9 mouse cellular contexts compared by ENCODE assay signal in genomic region chr4:129549306-129549705, GRCm38 (mm10). TPM values are rescaled to one million over a fixed set of nuclear protein-coding genes. Genes with fewer than 3 reads are reported as not detected.
A peak's percentile ranks its signal among the peaks of the same experiment; 100 is the strongest.
DNase-seq lines count a peak whose midpoint lies in the region; TF ChIP-seq lines count a peak whose summit lies in the region.
"Had no signal": no experiment of that assay in that cellular context is flagged by ENCODE, and none has a peak within 500 bp of the region (broad histone marks: within the 10 kb centered on the region; RNA-seq: fewer than 3 reads in every experiment).

No protein-coding gene starts in this region.

- DNase-seq in gastrocnemius, adult 2 months: no peak
- DNase-seq in gastrocnemius, postnatal 14 days: no peak
- peak; percentile 64 for DNase-seq in 416B (ENCODE audit: low read depth)
- peak; percentile 30 to 43 for DNase-seq in adrenal gland, postnatal 36 days
- DNase-seq in lung, postnatal 36 days: peak; percentile 71
- no peak for DNase-seq in ovary, postnatal 36 days (ENCODE audit: low spot score)
- DNase-seq in cerebellum, adult 9-11 months: no peak
- DNase-seq in layer of hippocampus, adult 8-10 months (ENCODE audit: low spot score in 2 of 2): no peak

- TF ChIP-seq CTCF in gastrocnemius, adult 2 months (IDR thresholded peaks at IDR 0.05): peak; percentile 58

- H3K4me3 ChIP-seq in gastrocnemius, adult 2 months: no peak overlapping the region
- H3K4me3 ChIP-seq: limb, embryonic 15.5 days had no signal

- no peak overlapping the region for H3K27ac ChIP-seq in gastrocnemius, adult 2 months
- H3K27ac ChIP-seq: limb, embryonic 15.5 days had no signal

- intact Hi-C loops in gastrocnemius, adult 2 months (cut with DNase I): loop anchor here (2.0 kb wide), 1 partner anchor 59 kb away; no protein-coding TSS in a partner anchor
- intact Hi-C loops in gastrocnemius, postnatal 14 days (cut with DNase I; ENCODE audit: low total_unique reads): loop anchor here (10.0 kb wide), 1 partner anchor 65 kb away; the partner anchor contains the start of genes Dcdc2b and Iqcc

RNA-seq across cellular contexts. Expression of gene Hdac1, which starts 6.8 kb away (rescaled TPM):
- total RNA-seq in gastrocnemius, adult 2 months (2021): 10 to 100 TPM in 1 of 2 experiments, 1 to 10 TPM in 1; 9.1 to 10.6 TPM
- total RNA-seq in gastrocnemius, postnatal 14 days (2021): 10 to 100 TPM; 14.9 to 16.9 TPM
- 10 to 100 TPM; 49.2 to 59.8 TPM for total RNA-seq in adrenal gland, postnatal 36 days (2021)
- 10 to 100 TPM; 37.7 to 48.1 (median 44.5) TPM for total RNA-seq in layer of hippocampus, adult 8-10 months (2022)

RNA-seq across cellular contexts. Expression of gene Lck, which starts 24.1 kb away (rescaled TPM):
- total RNA-seq in gastrocnemius, adult 2 months (2021): not detected
- total RNA-seq in gastrocnemius, postnatal 14 days (2021): under 1 TPM; 0.37 to 0.44 TPM
- total RNA-seq in adrenal gland, postnatal 36 days (2021): 1 to 10 TPM; 2.7 to 5.2 TPM
- total RNA-seq in layer of hippocampus, adult 8-10 months (2022): 1 to 10 TPM; 2.4 to 4.7 (median 3.6) TPM

RNA-seq across cellular contexts. Expression of gene Fam167b, which starts 29.0 kb away (rescaled TPM):
- total RNA-seq in gastrocnemius, adult 2 months (2021): not detected
- total RNA-seq in gastrocnemius, postnatal 14 days (2021): under 1 TPM; 0.62 to 0.66 TPM
- 10 to 100 TPM; 41.9 to 46.2 TPM for total RNA-seq in adrenal gland, postnatal 36 days (2021)
- 1 to 10 TPM in 2 of 4 experiments, under 1 TPM in 1, not detected in 1; 0.70 to 2.4 (median 2.3) TPM for total RNA-seq in layer of hippocampus, adult 8-10 months (2022)

RNA-seq across cellular contexts. Expression of gene Marcksl1, which starts 35.9 kb away (rescaled TPM):
- total RNA-seq in gastrocnemius, adult 2 months (2021): 1 to 10 TPM in 1 of 2 experiments, under 1 TPM in 1; 0.69 to 1.1 TPM
- total RNA-seq in gastrocnemius, postnatal 14 days (2021): 10 to 100 TPM in 1 of 2 experiments, 1 to 10 TPM in 1; 9.2 to 14.4 TPM
- 10 to 100 TPM; 53.0 to 56.9 TPM for total RNA-seq in adrenal gland, postnatal 36 days (2021)
- total RNA-seq in layer of hippocampus, adult 8-10 months (2022): 10 to 100 TPM; 55.9 to 79.7 (median 68.7) TPM

RNA-seq across cellular contexts. Expression of gene Eif3i, which starts 51.1 kb away (rescaled TPM):
- total RNA-seq in gastrocnemius, adult 2 months (2021): 100 to 1,000 TPM; 134 to 137 TPM
- 100 to 1,000 TPM; 135 to 141 TPM for total RNA-seq in gastrocnemius, postnatal 14 days (2021)
- 100 to 1,000 TPM; 187 to 192 TPM for total RNA-seq in adrenal gland, postnatal 36 days (2021)
- total RNA-seq in layer of hippocampus, adult 8-10 months (2022): 100 to 1,000 TPM; 119 to 128 (median 123) TPM

Comparison
In these comparisons a context has a peak if more than half of its experiments do, and no peak if none do; other contexts are left out.
1. DNase-seq: peak in 416B (single experiment), adrenal gland, postnatal 36 days (2 of 2) and lung, postnatal 36 days (single experiment); none in gastrocnemius, adult 2 months (single experiment), gastrocnemius, postnatal 14 days (single experiment), ovary, postnatal 36 days (single experiment), cerebellum, adult 9-11 months (single experiment) and layer of hippocampus, adult 8-10 months (0 of 2).
2. RNA of gene Fam167b, which starts 29.0 kb away (total RNA-seq): 41.9 to 46.2 TPM in adrenal gland, postnatal 36 days; 0.70 to 2.4 TPM in layer of hippocampus, adult 8-10 months, 0.62 to 0.66 TPM in gastrocnemius, postnatal 14 days and not detected in gastrocnemius, adult 2 months; every median in the first group is over 10 times any median in the second.